ENCODE assay signal across 22 mouse cellular contexts in genomic region chr2:25080076-25080475, GRCm38 (mm10). TPM values are rescaled to one million over a fixed set of nuclear protein-coding genes. Genes with fewer than 3 reads are reported as not detected.
DNase-seq lines count a peak whose midpoint lies in the region; ATAC-seq and TF ChIP-seq lines count a peak whose summit lies in the region.
"Had no signal": no experiment of that assay in that cellular context is flagged by ENCODE, and none has a peak within 500 bp of the region (broad histone marks: within the 10 kb centered on the region; RNA-seq: fewer than 3 reads in every experiment).

Gene Entpd8 (plus strand): TSS chr2:25080304.

- peaks cover 17% of the 10 kb centered on the region for H3K4me1 ChIP-seq in liver, adult 2 months (ENCODE audit: control insufficient read depth, insufficient read depth, low read length)
- 0 out of 2 replicates have a peak, but pooled peaks cover 5% of the 10 kb centered on the region for H3K4me1 ChIP-seq in liver, embryonic 15.5 days (replicated peaks)
- H3K4me1 ChIP-seq: forebrain, embryonic 15.5 days; hindbrain, embryonic 10.5 days had no signal

- DNase-seq in liver, adult 2 months (ENCODE audit: extremely low read depth, low read depth, low spot score): peak; percentile 98
- no peak for DNase-seq in liver
- DNase-seq in kidney, postnatal 14 days: peak; percentile 76
- no peak for DNase-seq in gastrocnemius, postnatal 10 days
- DNase-seq in heart, postnatal 10 days: no peak
- DNase-seq in right cerebral cortex, postnatal 14 days: no peak
- DNase-seq: cerebellum, postnatal 36 days; lung, postnatal 14 days; thymus, postnatal 4 days had no signal

- H3K9me3 ChIP-seq in liver, embryonic 15.5 days (replicated peaks): no peaks in the 10 kb centered on the region
- H3K9me3 ChIP-seq: forebrain, embryonic 15.5 days; hindbrain, embryonic 10.5 days had no signal

- WGBS in liver, adult 2 months: 22% methylated on average over 5 of the region's 5 CpGs
- 54% methylated on average over 5 of the region's 5 CpGs for WGBS in liver, embryonic 15.5 days (ENCODE audit: insufficient replicate concordance)

- peak within 1 kb of the TSS; percentile 36 for H3K4me2 ChIP-seq in liver, embryonic 15.5 days
- H3K4me2 ChIP-seq: forebrain, embryonic 15.5 days had no signal

- peak within 1 kb of the TSS; percentile 79 for H3K4me3 ChIP-seq in liver, adult 2 months (ENCODE audit: insufficient read depth, low read depth, low read length)
- H3K4me3 ChIP-seq in liver, embryonic 15.5 days (replicated peaks): peak within 1 kb of the TSS; percentile 24
- H3K4me3 ChIP-seq: forebrain, embryonic 15.5 days; hindbrain, embryonic 10.5 days had no signal

- peaks cover 13% of the 10 kb centered on the region for H3K36me3 ChIP-seq in liver, adult 2 months (ENCODE audit: control insufficient read depth, insufficient read depth, low read length)
- no peaks in the 10 kb centered on the region for H3K36me3 ChIP-seq in liver, embryonic 15.5 days (replicated peaks)
- H3K36me3 ChIP-seq: forebrain, embryonic 15.5 days; hindbrain, embryonic 10.5 days had no signal

- peak within 1 kb of the TSS; percentile 81 for H3K9ac ChIP-seq in liver, adult 2 months (ENCODE audit: low read depth, low read length)
- H3K9ac ChIP-seq in liver, embryonic 15.5 days: no peak within 1 kb of the TSS
- H3K9ac ChIP-seq: forebrain, embryonic 15.5 days had no signal

- peak; percentile 60; the same call in 1 of the 2 replicates for ATAC-seq in liver, embryonic 15.5 days (ENCODE audit: insufficient read depth)
- ATAC-seq in megakaryocyte-erythroid progenitor cell, adult 5-6 weeks (replicated peaks; ENCODE audit: low FRiP score, low TSS enrichment, poor library complexity, severe bottlenecking): no peak
- ATAC-seq: forebrain, embryonic 15.5 days; inflammation-experienced regulatory T-cells, adult 6 months had no signal

- no peak for TF ChIP-seq CTCF in liver, adult 2 months (IDR thresholded peaks at IDR 0.05; ENCODE audit: low read depth, low read length)

- peak; percentile 47 for TF ChIP-seq POLR2A in liver, adult 2 months (IDR thresholded peaks at IDR 0.05; ENCODE audit: extremely low read depth, insufficient read depth, low read length)

- peaks cover 2% of the 10 kb centered on the region; the same call in 1 of the 2 replicates for H3K79me2 ChIP-seq in liver, adult 2 months (ENCODE audit: control insufficient read depth, insufficient read depth, low read length)

- H3K27me3 ChIP-seq in liver, adult 2 months (ENCODE audit: control insufficient read depth, insufficient read depth, low read length): no peaks in the 10 kb centered on the region
- H3K27me3 ChIP-seq in liver, embryonic 15.5 days: no peaks in the 10 kb centered on the region
- H3K27me3 ChIP-seq: CH12.LX; forebrain, embryonic 15.5 days had no signal

- intact Hi-C loops in heart, postnatal 10 days (cut with DNase I): no loop called here

- H3K27ac ChIP-seq in liver, adult 2 months (replicated peaks; ENCODE audit: insufficient read depth, low read depth, low read length): peak within 1 kb of the TSS; percentile 97
- no peak within 1 kb of the TSS for H3K27ac ChIP-seq in liver, embryonic 15.5 days (replicated peaks)
- H3K27ac ChIP-seq: forebrain, embryonic 15.5 days; hindbrain, embryonic 10.5 days had no signal

RNA-seq across cellular contexts. Expression of gene Entpd8, which starts in this region (rescaled TPM):
- 84.8 and 91.8 TPM in 2 replicates for total RNA-seq in liver, adult 2 months (2014; rRNA removed)
- polyA plus RNA-seq in liver, adult 2 months (2012; rRNA removed): 159 and 196 TPM in 2 replicates
- polyA plus RNA-seq in liver, embryonic 15.5 days (2015; fragmentation: Nextera tagmentation; extraction: Ambion mirVana): 5.3 and 6.8 TPM in 2 replicates
- not detected in 2 replicates for total RNA-seq in megakaryocyte-erythroid progenitor cell, adult 5-6 weeks (2014; fragmentation: Nextera tagmentation)
- not detected in 2 replicates for total RNA-seq in megakaryocyte-erythroid progenitor cell, adult 5-6 weeks (2017)
- not detected for total RNA-seq in gastrocnemius, postnatal 10 days (2021)
- not detected for total RNA-seq in heart, postnatal 10 days (2021)
- total RNA-seq: adrenal gland, adult 18-20 months; CH12.LX; granulocyte monocyte progenitor cell, adult 5-6 weeks; layer of hippocampus, postnatal 14 days; left cerebral cortex, postnatal 14 days; midbrain, postnatal 0 days had no signal
- polyA plus RNA-seq: forebrain, embryonic 15.5 days; heart, embryonic 14.5 days; hindbrain, embryonic 10.5 days; midbrain, postnatal 0 days; neural tube, embryonic 11.5 days had no signal

Comparison
In these comparisons a context has a peak if more than half of its experiments do, and no peak if none do; other contexts are left out.
1. RNA of gene Entpd8 (total RNA-seq): 84.8 to 91.8 TPM in liver, adult 2 months; not detected in gastrocnemius, postnatal 10 days, not detected in megakaryocyte-erythroid progenitor cell, adult 5-6 weeks and not detected in heart, postnatal 10 days; every median in the first group is over 10 times any median in the second.
2. RNA of gene Entpd8 (polyA plus RNA-seq): 159 to 196 TPM in liver, adult 2 months; 5.3 to 6.8 TPM in liver, embryonic 15.5 days; every median in the first group is over 10 times any median in the second.
3. DNase-seq: peak in liver, adult 2 months (single experiment) and kidney, postnatal 14 days (single experiment); none in liver (single experiment), gastrocnemius, postnatal 10 days (single experiment), heart, postnatal 10 days (0 of 2) and right cerebral cortex, postnatal 14 days (single experiment).